Mouse (Mus musculus) midbrain, embryonic 12.5 days (tissue): ENCODE measurements at regions not wholly inside any gene's neighbourhood (a gene's known extent, or its start where the extent isn't known, plus 50 kb on each side); places are given as distances from the start of the nearest gene placed in this dataset.

ENCODE experiments used
- ATAC-seq: fragments of 200-750 bp; cut with Nextera tagmentation; 2 replicates; pipeline ENCODE4 v1.8.0; 2017; ENCODE audit warnings: low read depth, moderate TSS enrichment, moderate library complexity; ENCODE audit not compliant: low FRiP score
- H3K27ac ChIP-seq: fragments of 300-500 bp; sonication (generic); replicated peaks from 2 replicates; pipeline ENCODE4 v1.5.1; 2016; ENCODE audit warnings: mild to moderate bottlenecking
- H3K27me3 ChIP-seq: fragments of 300-500 bp; sonication (generic); 2 replicates; pipeline ENCODE4 v1.6.1; 2016; ENCODE audit warnings: mild to moderate bottlenecking
- H3K36me3 ChIP-seq: fragments of 300-500 bp; sonication (generic); 2 replicates; pipeline ENCODE4 v1.6.1; 2016
- H3K4me1 ChIP-seq: fragments of 300-500 bp; sonication (generic); 2 replicates; pipeline ENCODE4 v1.6.1; 2016
- H3K4me2 ChIP-seq: fragments of 300-500 bp; sonication (generic); replicated peaks from 2 replicates; pipeline ENCODE4 v1.6.1; 2016; ENCODE audit warnings: mild to moderate bottlenecking, moderate library complexity
- H3K4me3 ChIP-seq: fragments of 300-500 bp; sonication (generic); 2 replicates; pipeline ENCODE4 v1.5.1; 2016; ENCODE audit warnings: mild to moderate bottlenecking
- H3K9ac ChIP-seq: fragments of 300-500 bp; sonication (generic); replicated peaks from 2 replicates; pipeline ENCODE4 v1.6.1; 2016; ENCODE audit warnings: mild to moderate bottlenecking, moderate library complexity
- H3K9me3 ChIP-seq: fragments of 300-500 bp; sonication (generic); 2 replicates; pipeline ENCODE4 v1.6.1; 2016; ENCODE audit warnings: mild to moderate bottlenecking
- WGBS: fragments of 180-500 bp; shearing (Covaris S2); methylation state at CpG from one replicate; pipeline ENCODE4 v1.1.7; 2016; 5-methylcytosine and 5-hydroxymethylcytosine counted together

- Histone ChIP-seq H3K4me3 (no peak overlapping the region), H3K36me3 (no peaks in the 10 kb centered on the region), H3K27me3 (no peaks in the 10 kb centered on the region), H3K9ac (no peak overlapping the region), H3K27ac (no peak overlapping the region), H3K4me2 (no peak overlapping the region), H3K4me1 (peaks cover 8% of the 10 kb centered on the region; the same call in 1 of the 2 replicates), H3K9me3 (no peaks in the 10 kb centered on the region)
- ATAC-seq, result no peak
- 56% methylated on average over 11 of the region's 11 CpGs for WGBS
These were observed 315.3 kb upstream of the Prickle1 start for GRCm38 (mm10) chr15:93910981-93911431.

GRCm38 (mm10) chr15:93910158-93910557, 314.5 kb upstream of the Prickle1 start:
- Histone ChIP-seq H3K4me1 (peaks cover 8% of the 10 kb centered on the region; the same call in 1 of the 2 replicates), H3K9me3 (no peaks in the 10 kb centered on the region), H3K36me3 (no peaks in the 10 kb centered on the region), H3K27me3 (no peaks in the 10 kb centered on the region), H3K9ac (no peak overlapping the region), H3K27ac (no peak overlapping the region), H3K4me2 (no peak overlapping the region), H3K4me3 (no peak overlapping the region)
- ATAC-seq, result no peak
- 92% methylated on average over 3 of the region's 3 CpGs for WGBS

- no peak for ATAC-seq
- Histone ChIP-seq H3K9ac (no peak overlapping the region), H3K36me3 (no peaks in the 10 kb centered on the region), H3K4me1 (peaks cover 6% of the 10 kb centered on the region; the same call in 1 of the 2 replicates), H3K4me3 (no peak overlapping the region), H3K27ac (no peak overlapping the region), H3K9me3 (no peaks in the 10 kb centered on the region), H3K4me2 (no peak overlapping the region), H3K27me3 (no peaks in the 10 kb centered on the region)
- 50% methylated on average over 18 of the region's 18 CpGs for WGBS
These were observed 308.2 kb upstream of the Prickle1 start for GRCm38 (mm10) chr15:93903671-93904603.

GRCm38 (mm10) chr15:93882826-93883225, 287.1 kb upstream of the Prickle1 start:
- H3K4me1 ChIP-seq, result no peaks in the 10 kb centered on the region
- no peak for ATAC-seq
- H3K4me3 ChIP-seq, result no peak overlapping the region
- no peak overlapping the region for H3K9ac ChIP-seq
- no peaks in the 10 kb centered on the region for H3K27me3 ChIP-seq
- no peaks in the 10 kb centered on the region for H3K9me3 ChIP-seq
- H3K4me2 ChIP-seq, result no peak overlapping the region
- no peaks in the 10 kb centered on the region for H3K36me3 ChIP-seq
- 91% methylated on average over 8 of the region's 8 CpGs for WGBS
- no peak overlapping the region for H3K27ac ChIP-seq

- Histone ChIP-seq H3K4me2 (no peak overlapping the region), H3K27ac (no peak overlapping the region), H3K9me3 (no peaks in the 10 kb centered on the region), H3K4me1 (no peaks in the 10 kb centered on the region), H3K36me3 (no peaks in the 10 kb centered on the region), H3K4me3 (no peak overlapping the region), H3K27me3 (no peaks in the 10 kb centered on the region), H3K9ac (no peak overlapping the region)
- no peak for ATAC-seq
These were observed 285.6 kb upstream of the Prickle1 start for GRCm38 (mm10) chr15:93881276-93881675.

- Histone ChIP-seq H3K9ac (no peak overlapping the region), H3K27ac (no peak overlapping the region), H3K36me3 (no peaks in the 10 kb centered on the region), H3K4me1 (no peaks in the 10 kb centered on the region), H3K27me3 (no peaks in the 10 kb centered on the region), H3K4me3 (no peak overlapping the region), H3K9me3 (no peaks in the 10 kb centered on the region), H3K4me2 (no peak overlapping the region)
- 87% methylated on average over 8 of the region's 8 CpGs for WGBS
- ATAC-seq, result no peak
These were observed 284.6 kb upstream of the Prickle1 start for GRCm38 (mm10) chr15:93880302-93880701.

GRCm38 (mm10) chr15:93879006-93879405, 283.3 kb upstream of the Prickle1 start:
- Histone ChIP-seq H3K27me3 (no peaks in the 10 kb centered on the region), H3K9me3 (no peaks in the 10 kb centered on the region), H3K9ac (no peak overlapping the region), H3K36me3 (no peaks in the 10 kb centered on the region), H3K4me1 (no peaks in the 10 kb centered on the region), H3K4me3 (no peak overlapping the region), H3K27ac (no peak overlapping the region), H3K4me2 (no peak overlapping the region)
- ATAC-seq, result no peak
- WGBS, result 74% methylated on average over 3 of the region's 3 CpGs

- Histone ChIP-seq H3K36me3 (no peaks in the 10 kb centered on the region), H3K27ac (no peak overlapping the region), H3K4me2 (no peak overlapping the region), H3K4me1 (no peaks in the 10 kb centered on the region), H3K4me3 (no peak overlapping the region), H3K27me3 (no peaks in the 10 kb centered on the region), H3K9ac (no peak overlapping the region), H3K9me3 (no peaks in the 10 kb centered on the region)
- WGBS, result 89% methylated on average over 10 of the region's 10 CpGs
- no peak for ATAC-seq
These were observed 280.6 kb upstream of the Prickle1 start for GRCm38 (mm10) chr15:93876335-93876734.

GRCm38 (mm10) chr15:93875685-93876084, 280.0 kb upstream of the Prickle1 start:
- WGBS, result 97% methylated on average over 1 of the region's 1 CpGs
- no peak overlapping the region for H3K9ac ChIP-seq

GRCm38 (mm10) chr15:93874206-93874605, 278.5 kb upstream of the Prickle1 start:
- Histone ChIP-seq H3K27ac (no peak overlapping the region), H3K4me3 (no peak overlapping the region), H3K36me3 (no peaks in the 10 kb centered on the region), H3K9ac (no peak overlapping the region), H3K4me1 (no peaks in the 10 kb centered on the region), H3K4me2 (no peak overlapping the region), H3K9me3 (no peaks in the 10 kb centered on the region), H3K27me3 (no peaks in the 10 kb centered on the region)
- WGBS, result 85% methylated on average over 6 of the region's 6 CpGs
- ATAC-seq, result no peak

More at GRCm38 (mm10) chr15:93875685-93876084, 280.0 kb upstream of the Prickle1 start:
- Histone ChIP-seq H3K4me2 (no peak overlapping the region), H3K36me3 (no peaks in the 10 kb centered on the region), H3K9me3 (no peaks in the 10 kb centered on the region), H3K4me3 (no peak overlapping the region), H3K27me3 (no peaks in the 10 kb centered on the region), H3K27ac (no peak overlapping the region), H3K4me1 (no peaks in the 10 kb centered on the region)
- no peak for ATAC-seq

- ATAC-seq, result no peak
- 86% methylated on average over 12 of the region's 12 CpGs for WGBS
These were observed 261.7 kb upstream of the Prickle1 start for GRCm38 (mm10) chr15:93857336-93857901.

GRCm38 (mm10) chr15:93853221-93853620, 257.5 kb upstream of the Prickle1 start:
- 86% methylated on average over 3 of the region's 3 CpGs for WGBS
- no peak for ATAC-seq

More at GRCm38 (mm10) chr15:93857336-93857901, 261.7 kb upstream of the Prickle1 start:
- Histone ChIP-seq H3K9ac (no peak overlapping the region), H3K36me3 (no peaks in the 10 kb centered on the region), H3K4me2 (no peak overlapping the region), H3K9me3 (no peaks in the 10 kb centered on the region), H3K4me1 (no peaks in the 10 kb centered on the region), H3K27ac (no peak overlapping the region), H3K27me3 (no peaks in the 10 kb centered on the region), H3K4me3 (no peak overlapping the region)

More at GRCm38 (mm10) chr15:93853221-93853620, 257.5 kb upstream of the Prickle1 start:
- Histone ChIP-seq H3K36me3 (no peaks in the 10 kb centered on the region), H3K27me3 (no peaks in the 10 kb centered on the region), H3K4me1 (no peaks in the 10 kb centered on the region), H3K9me3 (no peaks in the 10 kb centered on the region), H3K4me3 (no peak overlapping the region), H3K4me2 (no peak overlapping the region), H3K9ac (no peak overlapping the region), H3K27ac (no peak overlapping the region)
